Mouse (Mus musculus) hindbrain, embryonic 15.5 days (tissue): ENCODE data around the gene Gper1. TPM values are rescaled to one million over a fixed set of nuclear protein-coding genes. Genes with fewer than 3 reads are reported as not detected.

Source experiments
- ATAC-seq: fragments of 200-750 bp; cut with Nextera tagmentation; 2 replicates; pipeline ENCODE4 v1.8.0; 2017; ENCODE audit warnings: low read depth, moderate number of reproducible peaks, moderate TSS enrichment; ENCODE audit not compliant: low FRiP score
- H3K27ac ChIP-seq: fragments of 300-500 bp; sonication (generic); replicated peaks from 2 replicates; pipeline ENCODE4 v1.5.1; 2015; ENCODE audit warnings: mild to moderate bottlenecking, inconsistent platforms
- H3K27me3 ChIP-seq: fragments of 300-500 bp; sonication (generic); 2 replicates; pipeline ENCODE4 v1.6.1; 2015; ENCODE audit warnings: control low read depth, inconsistent platforms
- H3K36me3 ChIP-seq: fragments of 300-500 bp; sonication (generic); 2 replicates; pipeline ENCODE4 v1.6.1; 2015; ENCODE audit warnings: control low read depth, inconsistent platforms
- H3K4me1 ChIP-seq: fragments of 300-500 bp; sonication (generic); replicated peaks from 2 replicates; pipeline ENCODE4 v1.6.1; 2015; ENCODE audit warnings: control low read depth, inconsistent platforms
- H3K4me2 ChIP-seq: fragments of 300-500 bp; sonication (generic); 2 replicates; pipeline ENCODE4 v1.6.1; 2015; ENCODE audit warnings: moderate library complexity, mild to moderate bottlenecking, inconsistent platforms
- H3K4me3 ChIP-seq: fragments of 300-500 bp; sonication (generic); 2 replicates; pipeline ENCODE4 v1.5.1; 2015; ENCODE audit warnings: mild to moderate bottlenecking, inconsistent platforms
- H3K9ac ChIP-seq: fragments of 300-500 bp; sonication (generic); 2 replicates; pipeline ENCODE4 v1.6.1; 2015; ENCODE audit warnings: inconsistent platforms
- H3K9me3 ChIP-seq: fragments of 300-500 bp; sonication (generic); 2 replicates; pipeline ENCODE4 v1.6.1; 2016; ENCODE audit warnings: control low read depth, inconsistent platforms
- WGBS: fragments of 180-500 bp; shearing (Covaris S2); methylation state at CpG from one replicate; pipeline ENCODE4 v1.1.7; 2015; 5-methylcytosine and 5-hydroxymethylcytosine counted together
- polyA plus RNA-seq: library from polyadenylated mRNA; unstranded; fragments of >200 nt; fragmentation: Nextera tagmentation; extraction: Ambion mirVana; gene quantifications from 2 replicates; pipeline ENCODE4 v1.2.1, GENCODE M21; 2015

Gene Gper1
- polyA plus RNA-seq = 7.6 and 8.6 TPM in 2 replicates

- Histone ChIP-seq H3K4me1 (peaks cover 34% of the 10 kb centered on the region), H3K4me3 (peak within 1 kb of the TSS; percentile 25), H3K27me3 (no peaks in the 10 kb centered on the region), H3K9ac (0 out of 2 replicates have a peak within 1 kb of the TSS, but pooled peaks have one; percentile 2), H3K4me2 (peak within 1 kb of the TSS; percentile 36), H3K27ac (peak within 1 kb of the TSS; percentile 32; the same call in 1 of the 2 replicates), H3K36me3 (no peaks in the 10 kb centered on the region), H3K9me3 (no peaks in the 10 kb centered on the region)
- ATAC-seq = no peak
- 47% methylated on average over 21 of the region's 21 CpGs for WGBS
These were observed at the start of gene Gper1 for GRCm38 (mm10) chr5:139423026-139423865. TSS of gene Gper1 (plus strand) at chr5:139423151.

- ATAC-seq = no peak
- Histone ChIP-seq H3K4me3 (no peak overlapping the region), H3K27me3 (no peaks in the 10 kb centered on the region), H3K36me3 (no peaks in the 10 kb centered on the region), H3K4me2 (no peak overlapping the region), H3K9ac (no peak overlapping the region), H3K9me3 (no peaks in the 10 kb centered on the region), H3K27ac (no peak overlapping the region), H3K4me1 (peaks cover 38% of the 10 kb centered on the region)
- 86% methylated on average over 6 of the region's 6 CpGs for WGBS
These were observed 49.0 kb upstream of the Gper1 start for GRCm38 (mm10) chr5:139373889-139374444.

GRCm38 (mm10) chr5:139374841-139375240 lies 48.1 kb upstream of the Gper1 start:
- peaks cover 46% of the 10 kb centered on the region for H3K4me1 ChIP-seq
- H3K4me2 ChIP-seq = no peak overlapping the region
- WGBS = 87% methylated on average over 2 of the region's 2 CpGs
- no peak overlapping the region for H3K4me3 ChIP-seq
- H3K27ac ChIP-seq = no peak overlapping the region
- H3K36me3 ChIP-seq = no peaks in the 10 kb centered on the region
- H3K27me3 ChIP-seq = no peaks in the 10 kb centered on the region
- H3K9ac ChIP-seq = no peak overlapping the region
- H3K9me3 ChIP-seq = no peaks in the 10 kb centered on the region
- ATAC-seq = no peak

- WGBS = 78% methylated on average over 18 of the region's 18 CpGs
- Histone ChIP-seq H3K4me2 (no peak within 1 kb of the TSS), H3K27ac (0 out of 2 replicates have a peak within 1 kb of the TSS, but pooled peaks have one; percentile 22), H3K4me3 (no peak within 1 kb of the TSS), H3K36me3 (no peaks in the 10 kb centered on the region), H3K27me3 (no peaks in the 10 kb centered on the region), H3K4me1 (peaks cover 46% of the 10 kb centered on the region), H3K9ac (no peak within 1 kb of the TSS), H3K9me3 (no peaks in the 10 kb centered on the region)
- no peak for ATAC-seq
These were observed 45.3 kb upstream of the Gper1 start, which contains the start of gene Gpr146 for GRCm38 (mm10) chr5:139377468-139378270. TSS of gene Gpr146 (plus strand) at chr5:139377697.

- Histone ChIP-seq H3K4me1 (peaks cover 48% of the 10 kb centered on the region), H3K4me2 (no peak overlapping the region), H3K27ac (no peak overlapping the region), H3K27me3 (no peaks in the 10 kb centered on the region), H3K9me3 (no peaks in the 10 kb centered on the region), H3K4me3 (no peak overlapping the region), H3K36me3 (no peaks in the 10 kb centered on the region), H3K9ac (no peak overlapping the region)
- no peak for ATAC-seq
- WGBS = 95% methylated on average over 7 of the region's 7 CpGs
These were observed 44.7 kb upstream of the Gper1 start for GRCm38 (mm10) chr5:139378271-139378556.

GRCm38 (mm10) chr5:139378986-139379629 lies 43.8 kb upstream of the Gper1 start:
- H3K27ac ChIP-seq = peak overlapping the region; percentile 69
- H3K9ac ChIP-seq = no peak overlapping the region
- H3K4me3 ChIP-seq = no peak overlapping the region
- no peaks in the 10 kb centered on the region for H3K9me3 ChIP-seq
- no peak overlapping the region for H3K4me2 ChIP-seq
- 47% methylated on average over 21 of the region's 21 CpGs for WGBS
- no peak for ATAC-seq
- peaks cover 49% of the 10 kb centered on the region for H3K4me1 ChIP-seq
- no peaks in the 10 kb centered on the region for H3K27me3 ChIP-seq
- H3K36me3 ChIP-seq = no peaks in the 10 kb centered on the region

GRCm38 (mm10) chr5:139379771-139380384 lies 43.1 kb upstream of the Gper1 start:
- ATAC-seq = no peak; the same call in 1 of the 2 replicates
- H3K4me1 ChIP-seq = peaks cover 49% of the 10 kb centered on the region
- peak overlapping the region; percentile 66 for H3K4me2 ChIP-seq
- H3K36me3 ChIP-seq = no peaks in the 10 kb centered on the region
- 20% methylated on average over 8 of the region's 8 CpGs for WGBS
- H3K4me3 ChIP-seq = peak overlapping the region; percentile 50
- no peaks in the 10 kb centered on the region for H3K27me3 ChIP-seq
- H3K9me3 ChIP-seq = no peaks in the 10 kb centered on the region
- H3K27ac ChIP-seq = peak overlapping the region; percentile 69
- peak overlapping the region; percentile 51 for H3K9ac ChIP-seq

GRCm38 (mm10) chr5:139380385-139381248 lies 42.3 kb upstream of the Gper1 start:
- Histone ChIP-seq H3K9me3 (no peaks in the 10 kb centered on the region), H3K4me1 (peaks cover 49% of the 10 kb centered on the region), H3K27me3 (no peaks in the 10 kb centered on the region), H3K9ac (peak overlapping the region; percentile 51), H3K36me3 (no peaks in the 10 kb centered on the region), H3K4me3 (peak overlapping the region; percentile 50), H3K27ac (peak overlapping the region; percentile 69), H3K4me2 (peak overlapping the region; percentile 66)
- 1% methylated on average over 61 of the region's 73 CpGs for WGBS
- ATAC-seq = peak; percentile 83

GRCm38 (mm10) chr5:139381586-139382513 lies 41.1 kb upstream of the Gper1 start:
- Histone ChIP-seq H3K9ac (no peak overlapping the region), H3K27ac (peak overlapping the region; percentile 47), H3K4me1 (peaks cover 49% of the 10 kb centered on the region), H3K27me3 (no peaks in the 10 kb centered on the region), H3K36me3 (no peaks in the 10 kb centered on the region), H3K4me3 (no peak overlapping the region), H3K4me2 (peak overlapping the region; percentile 66; the same call in 1 of the 2 replicates), H3K9me3 (no peaks in the 10 kb centered on the region)
- ATAC-seq = no peak
- whole genome bisulfite sequencing = 84% methylated on average over 18 of the region's 18 CpGs

- Histone ChIP-seq H3K4me2 (0 out of 2 replicates have a peak overlapping the region, but pooled peaks have one; percentile 6), H3K36me3 (no peaks in the 10 kb centered on the region), H3K9me3 (no peaks in the 10 kb centered on the region), H3K4me3 (no peak overlapping the region), H3K4me1 (peaks cover 52% of the 10 kb centered on the region), H3K9ac (peak overlapping the region; percentile 25), H3K27ac (peak overlapping the region; percentile 47), H3K27me3 (no peaks in the 10 kb centered on the region)
- ATAC-seq = no peak
- WGBS = 57% methylated on average over 8 of the region's 8 CpGs
These were observed 40.2 kb upstream of the Gper1 start for GRCm38 (mm10) chr5:139382760-139383159.
